7 mouse cellular contexts compared by ENCODE assay signal in genomic region chr9:31282536-31282935, GRCm38 (mm10). TPM values are rescaled to one million over a fixed set of nuclear protein-coding genes. Genes with fewer than 3 reads are reported as not detected.
DNase-seq lines count a peak whose midpoint lies in the region; ATAC-seq and TF ChIP-seq lines count a peak whose summit lies in the region.

No protein-coding gene starts in this region.

- 0 out of 2 replicates have a peak overlapping the region, but pooled peaks have one; percentile 45 for H3K27ac ChIP-seq in neural tube, embryonic 11.5 days (ENCODE audit: low read depth, low read length)
- H3K27ac ChIP-seq in forebrain, embryonic 15.5 days (replicated peaks): peak overlapping the region; percentile 69
- H3K27ac ChIP-seq in liver, postnatal 0 days (ENCODE audit: low read depth): peak overlapping the region; percentile 17

- no peaks in the 10 kb centered on the region for H3K36me3 ChIP-seq in neural tube, embryonic 11.5 days (ENCODE audit: control insufficient read depth, insufficient read depth, low read length)
- no peaks in the 10 kb centered on the region for H3K36me3 ChIP-seq in forebrain, embryonic 15.5 days
- no peaks in the 10 kb centered on the region for H3K36me3 ChIP-seq in liver, postnatal 0 days (replicated peaks; ENCODE audit: insufficient read depth, low read length)

- peak overlapping the region; percentile 69 for H3K4me2 ChIP-seq in neural tube, embryonic 11.5 days (ENCODE audit: low read depth)
- H3K4me2 ChIP-seq in forebrain, embryonic 15.5 days (replicated peaks): peak overlapping the region; percentile 81
- peak overlapping the region; percentile 87; the same call in 1 of the 2 replicates for H3K4me2 ChIP-seq in liver, postnatal 0 days (ENCODE audit: low read depth, low read length)

- H3K4me1 ChIP-seq in neural tube, embryonic 11.5 days (ENCODE audit: control insufficient read depth, insufficient read depth, low read length): peaks cover 18% of the 10 kb centered on the region
- H3K4me1 ChIP-seq in forebrain, embryonic 15.5 days: peaks cover 30% of the 10 kb centered on the region
- peaks cover 23% of the 10 kb centered on the region for H3K4me1 ChIP-seq in liver, postnatal 0 days (ENCODE audit: insufficient read depth)

- H3K27me3 ChIP-seq in neural tube, embryonic 11.5 days (ENCODE audit: control insufficient read depth, insufficient read depth, low read length): no peaks in the 10 kb centered on the region
- H3K27me3 ChIP-seq in forebrain, embryonic 15.5 days: no peaks in the 10 kb centered on the region
- H3K27me3 ChIP-seq in liver, postnatal 0 days (ENCODE audit: insufficient read depth, low read length): no peaks in the 10 kb centered on the region

- 55% methylated on average over 4 of the region's 4 CpGs for WGBS in neural tube, embryonic 11.5 days
- 7% methylated on average over 4 of the region's 4 CpGs for WGBS in forebrain, embryonic 15.5 days
- 72% methylated on average over 4 of the region's 4 CpGs for WGBS in liver, postnatal 0 days (ENCODE audit: insufficient replicate concordance)

- ATAC-seq in neural tube, embryonic 11.5 days (ENCODE audit: insufficient read depth, low FRiP score, low TSS enrichment): no peak
- no peak for ATAC-seq in forebrain, embryonic 15.5 days (replicated peaks)
- ATAC-seq in liver, postnatal 0 days: no peak
- no peak for ATAC-seq in monocyte, adult 5-6 weeks (replicated peaks; ENCODE audit: insufficient number of reproducible peaks, low FRiP score, low TSS enrichment, poor library complexity, severe bottlenecking)

- no peak for TF ChIP-seq CTCF in liver, postnatal 0 days (IDR thresholded peaks at IDR 0.05; ENCODE audit: low read depth)

- peak overlapping the region; percentile 32 for H3K9ac ChIP-seq in neural tube, embryonic 11.5 days (ENCODE audit: low read length)
- peak overlapping the region; percentile 100 for H3K9ac ChIP-seq in forebrain, embryonic 15.5 days (replicated peaks)
- H3K9ac ChIP-seq in liver, postnatal 0 days (replicated peaks): no peak overlapping the region

- TF ChIP-seq EP300 in liver, postnatal 0 days (IDR thresholded peaks at IDR 0.05; ENCODE audit: low read depth): no peak

- H3K4me3 ChIP-seq in neural tube, embryonic 11.5 days (ENCODE audit: low read depth, low read length): 0 out of 2 replicates have a peak overlapping the region, but pooled peaks have one; percentile 88
- H3K4me3 ChIP-seq in forebrain, embryonic 15.5 days: peak overlapping the region; percentile 96
- no peak overlapping the region for H3K4me3 ChIP-seq in liver, postnatal 0 days (ENCODE audit: low read depth, low read length)

- no peak for DNase-seq in neural tube, embryonic 11.5 days (ENCODE audit: low spot score)
- no peak for DNase-seq in neural tube, embryonic 10.5 days (ENCODE audit: extremely low spot score, low spot score)
- DNase-seq in liver, postnatal 0 days: no peak
- DNase-seq in left cerebral cortex, postnatal 4 days: no peak
- no peak for DNase-seq in left cerebral cortex, postnatal 25 days (ENCODE audit: low spot score in 2 of 2)

- intact Hi-C loops in left cerebral cortex, postnatal 4 days (cut with DNase I): loop anchor here (5.0 kb wide), 1 partner anchor 35 kb away; no protein-coding TSS in a partner anchor
- intact Hi-C loops in left cerebral cortex, postnatal 25 days (cut with DNase I): loop anchor here (5.0 kb wide), 3 partner anchors 50 to 120 kb away; no protein-coding TSS in a partner anchor

- H3K9me3 ChIP-seq in neural tube, embryonic 11.5 days (ENCODE audit: control insufficient read depth, low read length): no peaks in the 10 kb centered on the region
- no peaks in the 10 kb centered on the region for H3K9me3 ChIP-seq in forebrain, embryonic 15.5 days
- H3K9me3 ChIP-seq in liver, postnatal 0 days (ENCODE audit: low read length): no peaks in the 10 kb centered on the region

RNA-seq across cellular contexts. Expression of gene Prdm10, which starts 2.2 kb away (rescaled TPM):
- 7.6 and 9.2 TPM in 2 replicates for polyA plus RNA-seq in neural tube, embryonic 11.5 days (2014; fragmentation: Nextera tagmentation; extraction: Ambion mirVana)
- polyA plus RNA-seq in forebrain, embryonic 15.5 days (2015; fragmentation: Nextera tagmentation; extraction: Ambion mirVana): 10.2 and 10.4 TPM in 2 replicates
- polyA plus RNA-seq in liver, postnatal 0 days (2015; fragmentation: Nextera tagmentation; extraction: Ambion mirVana): 1.3 and 1.5 TPM in 2 replicates
- total RNA-seq in monocyte, adult 5-6 weeks (2017): 7.1 to 16.9 TPM (median 9.6 TPM) in 3 replicates
- total RNA-seq in left cerebral cortex, postnatal 4 days (2021): 10 to 100 TPM; 26.0 to 27.0 TPM
- total RNA-seq in left cerebral cortex, postnatal 25 days (2021): 10 to 100 TPM; 21.1 to 21.4 TPM

Comparison
In these comparisons a context has a peak if more than half of its experiments do, and no peak if none do; other contexts are left out.
1. H3K27ac ChIP-seq: peak in every context shown above with its lines; median percentile 69 in forebrain, embryonic 15.5 days; 45 in neural tube, embryonic 11.5 days; 17 in liver, postnatal 0 days.